Mouse (Mus musculus) fat pad, adult 2 months (tissue): ENCODE measurements around the gene Pmpcb.
"Not testable (repeated sequence)": the region's sequence is repeated elsewhere in the genome, so short reads cannot be mapped to it uniquely, and the experiment has no call there.

Experiments
- DNase-seq: peaks from one replicate; pipeline ENCODE4 v3.0.0-alpha.2; 2011; ENCODE audit warnings: low read depth, low spot score; ENCODE audit errors: extremely low read depth

Gene Pmpcb

GRCm38 (mm10) chr5:21736956-21737585, at the start of gene Pmpcb:
Pmpcb (plus strand) TSS chr5:21737141.
- no peak for DNase-seq

GRCm38 (mm10) chr5:21692230-21692629, 44.7 kb upstream of the Pmpcb start:
- DNase-seq: no peak

GRCm38 (mm10) chr5:21693372-21693870, 43.5 kb upstream of the Pmpcb start:
- no peak for DNase-seq

GRCm38 (mm10) chr5:21694854-21695490, 42.0 kb upstream of the Pmpcb start:
- no peak for DNase-seq

GRCm38 (mm10) chr5:21699555-21699954, 37.4 kb upstream of the Pmpcb start:
- not testable (repeated sequence) for DNase-seq

- no peak for DNase-seq
Observed at GRCm38 (mm10) chr5:21700272-21700821, 36.6 kb upstream of the Pmpcb start.

- no peak for DNase-seq
Observed at GRCm38 (mm10) chr5:21700934-21701333, 36.0 kb upstream of the Pmpcb start.

GRCm38 (mm10) chr5:21701351-21702008, 35.5 kb upstream of the Pmpcb start, which contains the start of gene Napepld:
Napepld (minus strand) TSS chr5:21701396.
- DNase-seq: peak; percentile 90

GRCm38 (mm10) chr5:21702009-21702364, 35.0 kb upstream of the Pmpcb start:
- DNase-seq: no peak

- no peak for DNase-seq
Observed at GRCm38 (mm10) chr5:21702873-21703475, 34.0 kb upstream of the Pmpcb start.

GRCm38 (mm10) chr5:21703708-21704107, 33.2 kb upstream of the Pmpcb start:
- DNase-seq: no peak

- DNase-seq: no peak
Observed at GRCm38 (mm10) chr5:21706546-21706945, 30.4 kb upstream of the Pmpcb start.

GRCm38 (mm10) chr5:21708011-21708410, 28.9 kb upstream of the Pmpcb start:
- DNase-seq: not testable (repeated sequence)

GRCm38 (mm10) chr5:21712127-21712715, 24.7 kb upstream of the Pmpcb start:
- DNase-seq: no peak

GRCm38 (mm10) chr5:21714447-21714846, 22.5 kb upstream of the Pmpcb start:
- DNase-seq: no peak

- no peak for DNase-seq
Observed at GRCm38 (mm10) chr5:21717165-21717715, 19.7 kb upstream of the Pmpcb start.

GRCm38 (mm10) chr5:21718546-21718945, 18.4 kb upstream of the Pmpcb start:
- no peak for DNase-seq

- no peak for DNase-seq
Observed at GRCm38 (mm10) chr5:21719209-21719608, 17.7 kb upstream of the Pmpcb start.

- DNase-seq: no peak
Observed at GRCm38 (mm10) chr5:21724427-21724826, 12.5 kb upstream of the Pmpcb start.

- DNase-seq: no peak
Observed at GRCm38 (mm10) chr5:21724872-21725271, 12.1 kb upstream of the Pmpcb start.

GRCm38 (mm10) chr5:21729107-21729506, 7.8 kb upstream of the Pmpcb start:
- DNase-seq: no peak
